Mouse (Mus musculus) cerebral cortex, adult 2 months (tissue): ENCODE data around the gene Zfp13.

ENCODE experiments used
- WGBS: fragments of 180-500 bp; shearing (Covaris S2); methylation state at CpG from one replicate; pipeline ENCODE4 v1.1.7; 2018; 5-methylcytosine and 5-hydroxymethylcytosine counted together

The Zfp13 gene

DNA sequence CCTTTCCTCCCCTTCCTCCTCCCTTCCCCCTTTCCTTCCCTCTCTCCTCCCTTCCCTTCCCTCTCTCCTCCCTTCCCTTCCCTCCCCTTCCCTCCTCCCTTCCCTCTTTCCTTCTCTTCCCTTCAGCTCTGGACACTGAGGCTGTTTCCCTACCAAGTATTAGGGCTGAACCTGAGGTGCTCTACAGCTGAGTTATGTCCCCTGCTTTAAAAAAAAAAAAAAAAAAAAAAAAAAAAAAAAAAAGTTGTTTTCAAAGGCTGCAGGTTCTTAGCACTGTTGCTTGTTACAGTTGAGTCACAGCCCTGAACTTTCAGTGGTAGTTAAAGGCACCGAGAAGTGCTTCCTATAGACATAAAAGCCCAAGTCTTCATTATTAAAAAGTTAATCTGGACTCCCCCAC is 67.9 kb downstream of the Zfp13 start:
- 24% methylated on average over 1 of the region's 1 CpGs for WGBS
